Mouse (Mus musculus): ENCODE measurements around the gene Ndufaf1.
"Not testable (repeated sequence)": the region's sequence is repeated elsewhere in the genome, so short reads cannot be mapped to it uniquely, and the experiment has no call there.

Gene Ndufaf1

GRCm38 (mm10) chr2:119662220-119663182 is at the start of gene Ndufaf1:
Gene Ndufaf1, minus strand, starts transcription at chr2:119662827.
- DNase-seq (ENCODE audit: low read depth, low spot score) = peak; percentile 81

DNA sequence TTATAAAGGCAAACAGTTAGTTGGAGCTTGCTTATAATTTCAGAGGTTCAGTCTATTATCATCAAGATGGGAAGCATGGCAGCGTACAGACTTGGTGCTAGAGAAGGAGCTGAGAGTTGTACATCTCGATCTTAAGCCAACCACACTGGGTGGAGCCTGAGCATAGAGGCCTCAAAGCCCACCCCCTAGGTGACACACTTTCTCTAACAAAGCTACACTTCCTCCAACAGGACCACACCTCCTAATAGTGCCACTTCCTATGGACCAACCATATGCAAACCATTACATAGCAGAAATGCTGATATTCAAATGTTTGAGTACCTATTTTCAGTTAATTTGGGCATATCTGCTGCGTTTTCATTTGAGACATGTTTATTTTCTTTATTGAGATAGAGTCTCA is 47.4 kb upstream of the Ndufaf1 start:
- no peak for DNase-seq (ENCODE audit: low read depth, low spot score)

DNA sequence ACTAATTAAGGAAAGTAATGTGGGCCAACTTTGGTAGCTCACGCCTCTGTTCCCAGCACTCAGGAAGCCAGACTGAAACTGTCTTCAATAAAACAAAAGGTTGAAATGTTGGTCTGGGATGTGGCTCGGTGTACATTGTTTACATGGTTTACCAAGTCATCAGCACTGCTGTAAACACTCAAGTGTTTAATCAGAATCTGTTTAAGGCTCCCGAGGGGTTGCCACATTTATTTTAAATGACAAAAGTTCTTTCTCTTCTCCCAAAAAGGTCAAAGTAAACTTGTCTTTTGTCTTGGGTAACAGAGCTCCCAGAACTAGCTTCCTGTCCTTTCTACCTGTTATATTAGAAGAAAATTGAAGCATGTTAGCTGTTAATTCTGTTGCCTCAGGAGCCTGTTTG is 45.0 kb upstream of the Ndufaf1 start:
- no peak for DNase-seq (ENCODE audit: low read depth, low spot score)

GRCm38 (mm10) chr2:119703171-119703570 is 40.5 kb upstream of the Ndufaf1 start:
- no peak for DNase-seq (ENCODE audit: low read depth, low spot score)

DNA sequence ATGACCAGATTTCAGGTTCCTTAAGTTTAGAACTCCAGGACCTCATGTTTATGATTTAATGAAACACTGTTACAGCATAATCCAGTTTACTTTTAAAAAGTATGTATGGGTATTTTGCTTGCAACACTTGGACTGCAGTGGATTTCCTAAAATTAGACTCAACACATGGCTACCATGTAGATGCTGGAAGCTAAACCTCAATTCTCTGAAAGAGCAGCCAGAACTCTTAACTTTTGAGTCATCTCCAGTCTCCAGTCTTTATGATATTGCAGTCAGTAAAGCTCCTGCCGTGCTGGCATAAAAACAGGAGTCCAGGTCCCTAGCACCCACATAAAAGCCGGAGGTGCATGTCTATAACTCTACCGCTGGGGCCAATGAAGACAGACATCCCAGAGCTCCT is 37.3 kb upstream of the Ndufaf1 start:
- DNase-seq (ENCODE audit: low read depth, low spot score) = no peak

DNA sequence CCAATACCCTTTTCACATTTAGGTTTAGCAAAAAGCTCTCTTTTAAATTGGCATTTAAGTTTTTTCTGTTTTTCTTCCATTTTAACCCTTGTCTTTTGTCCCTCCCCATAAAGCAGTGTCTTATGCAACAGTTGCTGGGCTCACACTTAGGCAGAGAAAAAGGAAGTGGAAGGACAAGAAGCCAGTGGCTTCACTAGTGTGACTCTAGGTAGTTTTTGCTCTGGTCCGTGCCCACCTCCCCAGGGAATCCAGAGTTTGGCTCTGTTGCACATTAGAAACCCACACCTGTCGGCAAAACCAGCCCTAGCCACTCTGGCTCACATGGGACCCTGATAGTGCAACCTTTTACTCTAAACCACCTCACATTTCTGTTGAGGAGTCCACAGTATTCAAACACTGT is 35.8 kb upstream of the Ndufaf1 start:
- no peak for DNase-seq (ENCODE audit: low read depth, low spot score)

DNA sequence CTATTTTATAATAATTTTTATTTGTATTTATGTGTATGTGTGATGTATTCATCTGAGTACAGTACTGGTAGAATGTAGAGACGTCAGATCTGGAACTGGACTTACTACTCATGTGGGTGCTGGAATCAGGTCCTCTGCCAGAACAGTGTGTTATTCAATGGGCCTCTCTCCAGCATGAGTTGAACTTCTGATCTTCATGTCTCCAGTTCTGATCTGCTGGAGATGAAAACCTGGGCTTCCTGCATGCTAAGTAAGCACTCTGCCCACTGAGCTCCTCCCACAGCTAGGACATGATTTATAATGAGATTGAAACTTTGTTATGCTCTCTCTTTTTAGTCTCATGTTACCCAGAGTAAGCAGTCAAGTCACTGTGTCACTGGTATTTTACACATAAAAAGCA is 33.5 kb upstream of the Ndufaf1 start:
- DNase-seq (ENCODE audit: low read depth, low spot score) = no peak

GRCm38 (mm10) chr2:119694826-119695225 is 32.2 kb upstream of the Ndufaf1 start:
- no peak for DNase-seq (ENCODE audit: low read depth, low spot score)

DNA sequence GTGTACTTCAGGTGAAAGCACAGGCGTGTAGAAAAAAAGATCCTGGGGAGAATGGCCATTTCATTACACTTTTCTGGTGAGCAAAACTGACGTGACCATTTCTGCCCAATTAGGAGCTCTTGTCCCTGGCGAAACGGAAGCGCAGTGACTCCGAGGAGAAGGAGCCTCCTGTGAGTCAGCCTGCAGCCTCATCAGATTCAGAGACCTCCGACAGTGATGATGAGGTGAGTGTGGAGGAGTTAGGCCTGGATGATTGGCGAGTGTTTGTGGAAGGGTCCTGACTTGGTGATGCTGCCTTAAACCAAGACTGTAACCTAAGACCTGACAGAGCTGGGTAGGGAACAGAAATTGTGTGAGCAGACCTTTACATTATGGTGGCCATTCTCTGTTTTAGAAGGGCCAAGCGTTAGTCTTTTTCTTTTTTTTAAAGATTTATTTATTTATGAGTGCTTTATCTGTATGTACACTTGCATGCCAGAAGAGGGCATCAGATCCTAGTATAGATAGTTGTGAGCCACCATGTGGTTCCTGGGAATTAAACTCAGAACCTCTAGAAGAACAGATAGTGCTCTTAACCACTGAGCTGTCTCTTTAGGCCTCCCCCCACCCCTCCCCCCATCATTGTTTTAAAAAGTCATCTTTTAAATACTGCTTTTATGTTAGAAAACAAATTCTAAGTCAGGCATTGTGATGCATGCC is 29.5 kb upstream of the Ndufaf1 start:
- no peak for DNase-seq (ENCODE audit: low read depth, low spot score)

GRCm38 (mm10) chr2:119683706-119684105 is 21.1 kb upstream of the Ndufaf1 start:
- no peak for DNase-seq (ENCODE audit: low read depth, low spot score)

DNA sequence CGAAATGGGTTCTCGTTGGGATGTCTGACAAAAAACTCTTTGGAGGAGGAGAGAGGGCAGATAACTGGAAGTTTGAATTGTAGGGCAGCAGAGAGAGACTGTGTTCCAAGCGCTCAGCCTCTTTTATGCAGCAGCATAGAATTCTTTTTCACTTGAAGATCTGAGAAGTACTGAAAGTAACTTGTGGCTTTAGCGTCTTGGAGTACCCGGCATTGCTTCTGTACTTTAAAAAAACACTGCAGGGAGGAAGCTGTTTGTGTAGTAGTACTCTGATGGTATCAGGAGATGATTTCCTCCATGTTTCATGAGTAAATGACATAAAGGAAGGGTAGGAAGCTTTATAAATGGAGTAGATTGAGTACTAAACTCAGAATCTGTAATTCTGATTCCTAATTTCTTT is 13.2 kb upstream of the Ndufaf1 start:
- DNase-seq (ENCODE audit: low read depth, low spot score) = no peak

DNA sequence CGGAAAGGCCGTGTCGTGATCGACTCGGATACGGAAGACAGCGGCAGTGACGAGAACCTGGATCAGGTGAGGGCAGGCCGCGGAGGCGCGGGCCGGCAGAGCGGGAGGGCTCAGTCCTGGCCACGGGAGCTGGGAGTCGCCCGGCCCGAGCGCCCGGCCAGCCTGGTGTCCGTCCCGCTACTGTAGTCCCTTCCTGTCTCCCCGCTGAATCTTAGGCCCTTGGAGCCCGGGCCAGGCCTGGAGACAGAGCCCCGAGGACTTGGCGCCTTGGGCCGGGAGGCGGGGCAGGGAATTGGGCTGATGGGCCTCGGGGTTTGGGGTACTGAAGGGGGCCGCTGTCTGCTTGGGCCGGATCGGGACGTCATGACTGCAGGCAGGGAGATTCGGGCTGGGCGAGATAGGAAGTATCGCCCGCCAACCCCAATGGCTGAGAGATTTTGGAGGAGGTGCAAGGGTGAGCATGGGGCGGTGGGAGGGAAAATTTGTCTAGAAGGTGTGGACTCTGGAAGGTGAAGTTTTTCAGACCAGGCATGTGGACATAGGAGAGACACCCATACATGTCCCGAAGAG is 12.7 kb upstream of the Ndufaf1 start:
- peak; percentile 48 for DNase-seq (ENCODE audit: low read depth, low spot score)

GRCm38 (mm10) chr2:119674525-119675214 is 12.0 kb upstream of the Ndufaf1 start, which contains the start of gene Rtf1:
Gene Rtf1, plus strand, starts transcription at chr2:119675068.
- peak; percentile 93 for DNase-seq (ENCODE audit: low read depth, low spot score)

GRCm38 (mm10) chr2:119669010-119669409 is 6.4 kb upstream of the Ndufaf1 start:
- DNase-seq (ENCODE audit: low read depth, low spot score) = no peak

DNA sequence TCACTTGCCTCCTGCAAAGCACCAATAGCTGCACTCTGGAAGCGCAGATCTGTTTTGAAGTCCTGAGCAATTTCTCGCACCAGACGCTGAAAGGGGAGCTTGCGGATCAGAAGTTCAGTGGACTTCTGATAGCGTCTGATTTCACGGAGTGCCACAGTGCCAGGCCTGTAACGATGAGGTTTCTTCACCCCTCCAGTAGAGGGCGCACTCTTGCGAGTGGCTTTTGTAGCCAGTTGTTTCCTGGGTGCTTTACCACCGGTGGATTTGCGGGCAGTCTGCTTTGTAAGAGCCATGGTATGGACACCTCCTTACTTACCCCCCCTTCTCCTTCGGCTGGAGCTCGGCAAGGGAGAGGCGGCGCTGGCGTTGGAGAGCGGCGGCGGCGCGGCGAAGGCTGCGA is 3.1 kb upstream of the Ndufaf1 start:
- DNase-seq (ENCODE audit: low read depth, low spot score) = not testable (repeated sequence)

DNA sequence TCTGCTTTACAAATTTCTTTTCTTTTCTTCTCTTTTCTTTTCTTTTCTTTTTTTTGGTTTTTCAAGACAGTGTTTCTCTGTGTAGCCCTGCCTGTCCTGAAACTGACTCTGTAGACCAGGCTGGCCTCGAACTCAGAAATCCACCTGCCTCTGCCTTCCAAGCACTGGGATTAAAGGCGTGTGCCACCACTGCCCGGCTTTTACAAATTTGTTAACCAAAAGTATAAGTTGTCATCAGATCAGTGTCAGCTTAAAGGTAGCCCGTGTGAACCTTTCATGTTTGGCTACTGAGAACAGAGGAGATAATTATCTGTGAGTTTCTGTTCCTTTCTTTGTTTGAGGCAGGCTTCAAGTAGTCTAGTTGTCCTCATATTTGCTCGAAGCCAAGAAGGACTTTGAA is 18.4 kb downstream of the Ndufaf1 start:
- DNase-seq (ENCODE audit: low read depth, low spot score) = no peak

DNA sequence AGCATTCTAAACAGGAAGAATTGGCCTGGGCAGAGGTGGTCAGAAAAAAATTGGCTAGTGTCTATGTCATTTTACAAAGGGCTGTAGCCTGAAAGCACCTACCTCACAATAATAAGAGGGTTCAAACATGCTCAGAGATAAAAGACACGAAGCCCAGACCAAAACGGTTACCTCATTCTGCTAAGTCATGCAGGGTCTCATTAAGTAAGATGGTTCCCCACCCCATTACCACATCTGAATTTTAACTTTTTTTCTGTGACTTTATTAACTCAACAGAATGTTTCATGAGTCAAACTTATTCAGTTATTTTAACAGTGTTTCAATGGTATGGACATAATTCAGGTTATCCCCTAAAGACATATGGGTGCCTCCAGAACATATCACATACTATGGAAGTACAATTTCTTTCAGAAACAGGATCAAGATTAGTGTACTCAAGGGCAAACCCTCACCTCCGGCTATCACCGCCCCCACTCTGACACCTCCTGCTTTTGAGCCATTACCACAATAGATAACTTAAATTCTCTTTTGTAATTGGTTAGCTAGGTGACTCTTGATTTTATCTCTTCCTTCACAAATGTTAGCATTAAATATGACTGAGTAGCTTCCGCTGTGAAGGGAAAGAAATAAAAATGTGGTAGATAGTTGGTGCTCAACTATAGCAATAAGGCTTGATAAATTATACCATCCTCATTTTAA is 21.3 kb downstream of the Ndufaf1 start:
- no peak for DNase-seq (ENCODE audit: low read depth, low spot score)

DNA sequence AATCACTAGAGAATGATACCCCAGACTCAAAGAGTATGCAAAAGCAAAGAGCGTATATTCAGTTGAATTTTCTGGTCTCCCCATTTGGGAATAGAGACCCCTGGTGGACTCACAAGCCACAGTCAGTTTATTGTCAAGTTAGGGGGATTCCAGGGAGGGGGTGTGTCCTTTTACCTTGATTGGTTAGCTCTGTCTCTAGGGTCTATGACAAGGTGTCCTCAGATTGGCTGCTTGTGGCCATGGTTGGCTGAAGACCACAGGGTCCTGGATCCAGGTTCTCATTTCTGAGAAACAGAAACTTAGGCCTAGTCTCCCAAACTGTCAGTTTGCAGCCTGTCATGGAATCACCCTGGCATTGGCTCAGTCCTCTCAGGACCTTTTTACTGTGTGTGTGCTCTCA is 25.8 kb downstream of the Ndufaf1 start:
- DNase-seq (ENCODE audit: low read depth, low spot score) = no peak

DNA sequence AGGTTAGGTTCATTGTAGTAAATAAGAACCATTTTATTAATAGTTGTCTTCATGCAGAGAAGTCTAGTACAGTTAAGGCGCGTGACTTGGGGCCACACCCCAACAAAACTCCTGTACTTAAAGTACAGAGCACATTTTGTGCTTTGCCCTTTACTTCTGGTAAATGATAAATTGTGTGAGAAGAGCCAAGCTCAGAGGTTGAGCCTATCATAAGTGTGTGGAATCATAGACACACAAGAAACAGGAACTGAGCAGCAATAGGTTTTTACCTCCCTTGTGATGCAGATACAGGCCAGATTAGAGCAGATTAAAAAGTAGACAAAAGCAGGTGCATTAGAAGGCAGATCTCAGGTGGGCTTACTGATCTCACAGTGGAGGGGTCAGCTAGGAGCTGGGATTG is 41.3 kb downstream of the Ndufaf1 start:
- DNase-seq (ENCODE audit: low read depth, low spot score) = no peak

GRCm38 (mm10) chr2:119619002-119619401 is 43.6 kb downstream of the Ndufaf1 start:
- not testable (repeated sequence) for DNase-seq (ENCODE audit: low read depth, low spot score)
